Mouse (Mus musculus): ENCODE results near the gene Trim17. TPM values are rescaled to one million over a fixed set of nuclear protein-coding genes. Genes with fewer than 3 reads are reported as not detected.

Trim17 gene
- polyA plus RNA-seq, 1 experiment = 0.47 TPM

- H3K36me3 ChIP-seq (ENCODE audit: control insufficient read depth, insufficient read depth, low read length) = no peaks in the 10 kb centered on the region
- H3K4me3 ChIP-seq (ENCODE audit: control insufficient read depth, insufficient read depth, low read length) = peak overlapping the region; percentile 95
- H3K4me1 ChIP-seq (replicated peaks; ENCODE audit: control insufficient read depth, insufficient read depth, low read length) = peaks cover 43% of the 10 kb centered on the region
- no peaks in the 10 kb centered on the region for H3K27me3 ChIP-seq (ENCODE audit: control insufficient read depth, insufficient read depth, low read length)
- TF ChIP-seq POLR2A (IDR thresholded peaks at IDR 0.05; ENCODE audit: control insufficient read depth, extremely low read depth, insufficient read depth, low read length, poor library complexity) (no peak), CTCF (IDR thresholded peaks at IDR 0.05; ENCODE audit: borderline replicate concordance, control insufficient read depth, extremely low read depth, insufficient read depth, low read length, poor library complexity) (no peak)
- WGBS = 1% methylated on average over 5 of the region's 5 CpGs
- no peak for DNase-seq
- H3K27ac ChIP-seq (ENCODE audit: control insufficient read depth, insufficient read depth, low read length) = peak overlapping the region; percentile 7; the same call in 1 of the 2 replicates
Observed at GRCm38 (mm10) chr11:58978706-58979030, 24.2 kb downstream of the Trim17 start.

GRCm38 (mm10) chr11:58979183-58979582 is 24.7 kb downstream of the Trim17 start:
- TF ChIP-seq POLR2A (IDR thresholded peaks at IDR 0.05; ENCODE audit: control insufficient read depth, extremely low read depth, insufficient read depth, low read length, poor library complexity) (no peak), CTCF (IDR thresholded peaks at IDR 0.05; ENCODE audit: borderline replicate concordance, control insufficient read depth, extremely low read depth, insufficient read depth, low read length, poor library complexity) (no peak)
- no peak for DNase-seq
- H3K4me3 ChIP-seq (ENCODE audit: control insufficient read depth, insufficient read depth, low read length) = peak overlapping the region; percentile 95
- WGBS = 30% methylated on average over 3 of the region's 3 CpGs
- no peaks in the 10 kb centered on the region for H3K36me3 ChIP-seq (ENCODE audit: control insufficient read depth, insufficient read depth, low read length)
- H3K27ac ChIP-seq (ENCODE audit: control insufficient read depth, insufficient read depth, low read length) = peak overlapping the region; percentile 1; the same call in 1 of the 2 replicates
- no peaks in the 10 kb centered on the region for H3K27me3 ChIP-seq (ENCODE audit: control insufficient read depth, insufficient read depth, low read length)
- peaks cover 48% of the 10 kb centered on the region for H3K4me1 ChIP-seq (replicated peaks; ENCODE audit: control insufficient read depth, insufficient read depth, low read length)

GRCm38 (mm10) chr11:58979661-58980060 is 25.2 kb downstream of the Trim17 start:
- no peak for DNase-seq
- 65% methylated on average over 7 of the region's 7 CpGs for WGBS

GRCm38 (mm10) chr11:58980381-58980990 is 26.0 kb downstream of the Trim17 start:
- WGBS = 85% methylated on average over 5 of the region's 5 CpGs
- no peak overlapping the region for H3K4me3 ChIP-seq (ENCODE audit: control insufficient read depth, insufficient read depth, low read length)
- H3K36me3 ChIP-seq (ENCODE audit: control insufficient read depth, insufficient read depth, low read length) = peaks cover 7% of the 10 kb centered on the region; the same call in 1 of the 2 replicates
- TF ChIP-seq POLR2A (IDR thresholded peaks at IDR 0.05; ENCODE audit: control insufficient read depth, extremely low read depth, insufficient read depth, low read length, poor library complexity) (no peak), CTCF (IDR thresholded peaks at IDR 0.05; ENCODE audit: borderline replicate concordance, control insufficient read depth, extremely low read depth, insufficient read depth, low read length, poor library complexity) (no peak)
- no peak for DNase-seq
- H3K27ac ChIP-seq (ENCODE audit: control insufficient read depth, insufficient read depth, low read length) = no peak overlapping the region
- no peaks in the 10 kb centered on the region for H3K27me3 ChIP-seq (ENCODE audit: control insufficient read depth, insufficient read depth, low read length)
- peaks cover 57% of the 10 kb centered on the region for H3K4me1 ChIP-seq (replicated peaks; ENCODE audit: control insufficient read depth, insufficient read depth, low read length)

More at GRCm38 (mm10) chr11:58979661-58980060, 25.2 kb downstream of the Trim17 start:
- peaks cover 52% of the 10 kb centered on the region for H3K4me1 ChIP-seq (replicated peaks; ENCODE audit: control insufficient read depth, insufficient read depth, low read length)
- H3K27me3 ChIP-seq (ENCODE audit: control insufficient read depth, insufficient read depth, low read length) = no peaks in the 10 kb centered on the region
- H3K27ac ChIP-seq (ENCODE audit: control insufficient read depth, insufficient read depth, low read length) = peak overlapping the region; percentile 1; the same call in 1 of the 2 replicates
- TF ChIP-seq POLR2A (IDR thresholded peaks at IDR 0.05; ENCODE audit: control insufficient read depth, extremely low read depth, insufficient read depth, low read length, poor library complexity) = no peak
- no peak for TF ChIP-seq CTCF (IDR thresholded peaks at IDR 0.05; ENCODE audit: borderline replicate concordance, control insufficient read depth, extremely low read depth, insufficient read depth, low read length, poor library complexity)
- peak overlapping the region; percentile 38 for H3K4me3 ChIP-seq (ENCODE audit: control insufficient read depth, insufficient read depth, low read length)
- 0 out of 2 replicates have a peak, but pooled peaks cover 3% of the 10 kb centered on the region for H3K36me3 ChIP-seq (ENCODE audit: control insufficient read depth, insufficient read depth, low read length)

- TF ChIP-seq CTCF (IDR thresholded peaks at IDR 0.05; ENCODE audit: borderline replicate concordance, control insufficient read depth, extremely low read depth, insufficient read depth, low read length, poor library complexity) (peak; percentile 82), POLR2A (IDR thresholded peaks at IDR 0.05; ENCODE audit: control insufficient read depth, extremely low read depth, insufficient read depth, low read length, poor library complexity) (peak; percentile 44; the same call in 1 of the 2 replicates)
- Histone ChIP-seq H3K36me3 (ENCODE audit: control insufficient read depth, insufficient read depth, low read length) (peaks cover 20% of the 10 kb centered on the region), H3K27me3 (ENCODE audit: control insufficient read depth, insufficient read depth, low read length) (no peaks in the 10 kb centered on the region), H3K4me1 (replicated peaks; ENCODE audit: control insufficient read depth, insufficient read depth, low read length) (peaks cover 57% of the 10 kb centered on the region), H3K4me3 (ENCODE audit: control insufficient read depth, insufficient read depth, low read length) (peak overlapping the region; percentile 38), H3K27ac (ENCODE audit: control insufficient read depth, insufficient read depth, low read length) (peak overlapping the region; percentile 95)
- WGBS = 5% methylated on average over 14 of the region's 14 CpGs
- DNase-seq = peak; percentile 85
Observed at GRCm38 (mm10) chr11:58981541-58982447, 27.3 kb downstream of the Trim17 start.

- TF ChIP-seq POLR2A (IDR thresholded peaks at IDR 0.05; ENCODE audit: control insufficient read depth, extremely low read depth, insufficient read depth, low read length, poor library complexity) (no peak), CTCF (IDR thresholded peaks at IDR 0.05; ENCODE audit: borderline replicate concordance, control insufficient read depth, extremely low read depth, insufficient read depth, low read length, poor library complexity) (no peak)
- H3K4me3 ChIP-seq (ENCODE audit: control insufficient read depth, insufficient read depth, low read length) = peak overlapping the region; percentile 38
- WGBS = 14% methylated on average over 18 of the region's 18 CpGs
- DNase-seq = peak; percentile 71
- H3K36me3 ChIP-seq (ENCODE audit: control insufficient read depth, insufficient read depth, low read length) = peaks cover 25% of the 10 kb centered on the region
- H3K27ac ChIP-seq (ENCODE audit: control insufficient read depth, insufficient read depth, low read length) = peak overlapping the region; percentile 95
- no peaks in the 10 kb centered on the region for H3K27me3 ChIP-seq (ENCODE audit: control insufficient read depth, insufficient read depth, low read length)
- peaks cover 54% of the 10 kb centered on the region for H3K4me1 ChIP-seq (replicated peaks; ENCODE audit: control insufficient read depth, insufficient read depth, low read length)
Observed at GRCm38 (mm10) chr11:58982471-58983097, 28.1 kb downstream of the Trim17 start.

All from thymus, adult 2 months (tissue).